Mouse (Mus musculus) kidney, adult 18-20 months (tissue): Measurements from ENCODE around the gene Actr1b.

Experiments used
- DNase-seq: peaks from one replicate; pipeline ENCODE4 v3.0.0; 2021

Actr1b gene

DNA sequence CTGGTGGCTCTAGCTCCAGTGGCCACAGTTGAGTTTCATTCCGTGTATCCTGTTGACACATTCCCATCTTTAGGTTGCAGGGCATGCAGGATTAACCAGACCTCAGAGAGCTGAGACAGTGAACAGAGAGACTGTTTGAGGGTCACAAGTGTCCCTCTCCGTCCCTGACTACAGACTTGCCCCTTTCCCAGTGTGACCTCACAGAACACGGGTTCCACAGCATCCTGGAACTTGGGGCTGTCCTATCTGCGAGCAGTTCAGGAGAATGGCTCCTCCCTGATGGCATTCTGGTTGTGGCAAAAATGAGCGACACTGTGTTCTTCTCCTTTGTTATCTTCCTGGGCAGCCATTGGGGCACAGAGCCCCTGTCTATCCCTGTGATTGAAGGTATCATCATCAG lies at the start of gene Actr1b:
Gene Actr1b (minus strand): TSS at position 112 of the 400 bp plus-strand sequence.
- DNase-seq, result no peak

DNA sequence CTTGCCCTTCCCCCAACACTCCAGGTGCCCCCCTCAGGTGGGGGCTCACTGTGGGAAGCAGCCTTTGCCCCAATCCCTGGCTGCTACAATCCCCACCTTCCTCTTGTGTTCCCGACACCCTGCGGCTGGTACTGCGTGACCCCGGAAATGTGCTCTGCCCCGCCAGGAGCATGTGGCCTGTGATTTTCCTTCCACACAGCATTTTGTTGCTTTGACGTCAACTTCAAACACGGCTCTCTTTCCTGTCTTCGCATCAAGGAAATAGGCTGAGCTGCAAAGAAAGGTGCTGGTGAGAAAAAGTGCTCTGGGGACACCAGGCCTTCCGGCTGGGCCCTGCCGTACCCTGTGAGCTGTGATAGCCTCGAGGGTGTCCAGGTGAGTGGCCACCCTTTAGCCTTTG lies 47.3 kb upstream of the Actr1b start, which contains the start of gene Zap70:
Gene Zap70 (plus strand): TSS at position 231 of the 400 bp plus-strand sequence.
- no peak for DNase-seq

DNA sequence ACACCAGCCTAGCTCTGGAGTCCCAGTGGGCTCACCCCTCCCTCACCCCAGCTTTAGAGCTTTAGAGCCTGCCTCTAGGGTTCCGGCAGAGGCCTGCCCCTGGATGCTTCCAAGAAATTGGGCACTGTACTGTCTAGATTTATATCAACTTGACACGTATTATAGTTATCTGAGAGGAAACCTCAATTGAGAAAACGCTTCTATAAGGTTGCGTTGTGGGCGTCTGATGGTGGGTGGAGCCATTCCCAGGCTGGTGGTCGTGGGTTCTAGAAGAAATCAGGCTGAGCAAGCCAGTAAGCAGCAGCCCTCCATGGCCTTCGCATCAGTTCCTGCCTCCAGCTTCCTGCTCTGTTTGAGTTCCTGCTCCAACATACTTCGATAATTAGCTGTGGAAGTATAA lies 46.8 kb upstream of the Actr1b start:
- no peak for DNase-seq

DNA sequence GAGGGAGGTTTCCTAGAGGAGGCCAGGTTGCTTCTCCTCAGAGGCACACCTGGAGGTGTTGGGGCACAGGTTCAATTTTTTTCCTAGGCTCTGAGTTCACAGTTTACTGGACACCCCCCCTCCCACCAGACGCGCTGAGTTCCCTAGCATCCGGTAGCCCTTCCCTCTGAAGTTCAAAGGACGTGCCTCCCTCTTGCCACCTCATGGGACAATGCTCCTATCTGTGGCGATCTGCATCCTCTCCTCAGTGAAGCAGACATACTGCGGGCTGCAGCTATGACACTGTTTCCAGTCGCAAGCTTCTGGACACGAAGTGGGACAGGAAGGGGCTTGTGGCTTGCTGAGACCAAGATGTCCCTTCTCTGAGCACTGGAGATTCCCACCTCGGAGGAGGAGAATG lies 46.2 kb upstream of the Actr1b start:
- no peak for DNase-seq

DNA sequence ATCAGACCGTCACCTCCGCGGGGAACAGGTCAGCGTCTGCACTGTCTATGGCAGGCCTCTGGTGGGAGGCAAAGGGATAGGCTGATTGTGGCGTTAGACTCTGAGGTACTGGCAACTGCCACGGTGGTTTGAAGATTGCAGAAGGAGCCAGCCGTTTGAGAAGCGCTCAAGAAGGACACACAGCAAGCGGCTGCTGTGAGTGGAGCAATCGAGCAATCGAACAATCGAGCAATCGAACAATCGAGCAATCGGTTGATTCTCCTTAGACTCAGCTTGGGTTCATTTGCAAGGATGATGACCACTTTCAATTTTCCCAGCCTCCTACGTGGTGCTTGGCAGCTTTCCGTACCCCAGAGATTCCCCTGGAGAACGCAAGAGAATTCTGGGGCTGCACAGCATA lies 44.9 kb upstream of the Actr1b start:
- DNase-seq, result no peak

DNA sequence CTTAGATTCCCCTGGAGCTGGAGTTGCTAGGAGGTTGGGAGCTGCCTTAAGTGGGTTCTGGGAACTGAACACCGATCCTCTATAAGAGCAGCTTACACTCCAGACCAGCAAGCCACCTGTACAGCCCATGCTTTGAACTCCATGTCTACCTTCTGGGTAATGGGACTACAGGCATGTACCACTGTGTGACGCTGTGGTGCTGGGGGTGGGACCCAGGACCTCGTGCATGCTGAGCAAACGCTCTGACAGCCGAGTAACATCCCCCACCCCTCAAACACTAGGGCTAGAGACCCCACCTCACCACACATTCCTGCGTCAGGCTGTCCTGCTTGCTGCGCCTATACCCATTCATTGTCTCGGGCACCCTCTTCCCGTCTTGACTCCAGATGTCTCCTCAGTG lies 44.3 kb upstream of the Actr1b start:
- no peak for DNase-seq

DNA sequence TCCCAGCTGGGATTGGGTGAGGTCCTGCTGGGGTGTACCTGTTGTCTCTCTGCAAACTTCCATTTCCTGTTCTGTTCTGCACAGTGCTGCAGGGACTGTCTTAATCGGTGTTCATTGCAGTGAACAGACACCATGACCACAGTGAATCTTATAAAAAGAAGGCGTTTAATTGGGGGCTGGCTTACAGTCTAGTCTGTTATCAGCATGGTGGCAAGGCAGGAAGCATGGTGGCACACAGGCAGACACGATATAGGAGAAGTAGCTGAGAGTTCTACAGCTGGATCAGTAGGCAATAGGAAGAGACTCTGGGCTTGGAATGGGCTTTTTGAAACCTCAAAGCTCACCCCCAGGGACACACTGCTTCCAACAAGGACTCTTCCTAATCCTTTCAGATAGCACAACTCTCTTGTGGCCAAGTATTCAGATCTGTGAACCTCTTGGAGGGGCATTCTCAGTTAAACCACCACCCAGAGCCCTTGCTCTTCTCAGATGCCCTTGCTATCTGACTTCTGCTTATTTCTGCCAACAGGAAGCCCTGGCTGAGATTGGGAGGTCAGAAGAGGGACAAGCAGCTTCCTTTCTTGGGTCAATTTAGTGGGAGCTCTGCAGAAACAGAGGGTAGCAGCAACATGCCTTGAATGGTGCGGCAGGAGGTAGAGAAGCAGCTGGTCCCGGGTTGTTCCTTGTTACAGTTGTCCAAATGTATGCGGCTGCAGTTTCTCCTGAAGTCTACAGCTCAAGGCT lies 39.9 kb upstream of the Actr1b start:
- no peak for DNase-seq

DNA sequence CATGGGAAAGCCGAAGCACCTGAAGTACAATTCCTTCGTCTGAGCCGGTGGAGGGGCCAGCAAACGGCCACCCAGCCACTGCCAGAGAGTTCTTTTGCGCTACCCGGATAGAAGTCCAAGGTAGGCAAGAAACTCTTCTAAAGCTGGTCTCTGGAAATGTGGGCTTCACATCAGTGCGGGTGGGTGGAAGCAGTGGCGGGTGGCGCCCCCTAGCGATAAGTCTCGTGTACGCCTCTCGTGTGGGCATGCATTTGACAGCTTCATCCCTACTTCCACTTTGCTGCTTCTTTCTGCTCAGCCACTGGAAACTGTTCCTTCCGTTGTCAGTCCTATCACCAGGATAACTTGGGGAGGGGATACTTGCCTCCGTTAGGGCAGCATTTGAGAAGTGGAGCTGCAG lies 32.2 kb upstream of the Actr1b start:
- DNase-seq, result no peak

DNA sequence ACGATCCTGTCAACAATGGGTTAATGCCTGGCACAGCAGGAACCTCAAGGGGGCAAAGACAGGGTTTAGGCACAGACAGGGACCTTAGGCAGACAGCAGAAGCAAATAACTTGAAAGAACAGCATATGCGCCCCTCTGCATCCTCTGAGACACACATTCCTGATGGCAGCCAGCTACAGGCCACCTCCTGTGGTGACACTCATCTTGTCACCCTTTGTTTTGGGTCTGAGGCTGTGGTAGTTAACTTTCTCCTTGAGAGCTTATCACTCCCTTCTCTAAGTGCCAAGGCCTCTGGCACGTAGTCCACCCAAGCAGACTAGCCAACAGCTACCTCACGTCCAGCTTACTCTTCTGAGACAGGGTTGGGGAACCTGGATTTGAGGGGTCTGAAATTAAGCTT lies 31.4 kb upstream of the Actr1b start:
- no peak for DNase-seq

DNA sequence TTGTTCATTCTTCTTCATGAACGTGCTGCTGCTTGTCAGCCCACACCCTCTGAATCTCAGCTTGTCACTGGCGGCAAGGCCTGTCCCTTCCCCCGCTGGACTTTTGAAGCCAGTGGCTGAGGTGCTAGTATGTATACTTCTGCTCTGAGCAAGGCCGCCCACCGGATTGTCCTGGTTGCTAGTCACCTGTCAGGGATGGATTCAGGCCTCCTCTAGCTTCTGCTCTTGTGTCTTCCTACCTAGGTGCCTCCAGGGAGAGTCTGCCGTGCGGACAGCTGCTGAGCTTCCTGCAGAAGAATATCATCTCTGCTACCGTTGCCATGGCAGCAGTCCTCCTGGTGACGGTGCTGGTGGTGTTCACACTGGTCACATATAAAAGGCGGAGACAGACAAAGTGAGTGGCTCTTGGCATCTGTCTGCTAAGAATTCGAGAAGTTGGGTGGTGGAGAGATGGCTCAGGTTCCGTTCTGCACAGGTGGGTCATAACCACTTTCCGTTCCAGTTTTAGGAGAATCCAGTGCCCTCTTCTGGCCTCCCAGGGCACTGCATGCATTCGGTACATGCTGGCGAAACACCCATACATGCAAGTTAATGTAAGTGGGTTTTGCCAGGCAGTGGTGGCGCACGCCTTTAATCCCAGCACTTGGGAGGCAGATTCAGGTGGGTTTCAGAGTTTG lies 30.2 kb upstream of the Actr1b start:
- peak; percentile 82 for DNase-seq

DNA sequence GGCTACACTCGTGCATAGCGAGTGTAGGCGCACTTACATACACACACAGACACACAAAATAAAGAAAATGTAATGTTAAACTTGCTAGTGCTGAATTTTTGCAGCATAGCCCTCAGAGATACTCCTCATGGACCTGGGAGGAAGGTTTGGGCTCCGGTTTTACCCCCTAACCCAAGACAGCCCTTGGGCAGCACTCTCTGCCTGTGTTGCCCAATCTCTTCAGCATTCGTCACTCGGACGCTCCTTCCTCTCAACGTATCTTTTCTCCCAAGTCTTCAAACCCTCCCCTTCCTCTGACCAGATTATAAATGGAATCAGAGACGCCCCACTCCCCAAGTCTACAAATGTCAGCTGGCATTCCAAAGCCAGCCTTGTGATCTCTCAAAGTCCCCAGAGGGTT lies 28.8 kb upstream of the Actr1b start:
- no peak for DNase-seq

DNA sequence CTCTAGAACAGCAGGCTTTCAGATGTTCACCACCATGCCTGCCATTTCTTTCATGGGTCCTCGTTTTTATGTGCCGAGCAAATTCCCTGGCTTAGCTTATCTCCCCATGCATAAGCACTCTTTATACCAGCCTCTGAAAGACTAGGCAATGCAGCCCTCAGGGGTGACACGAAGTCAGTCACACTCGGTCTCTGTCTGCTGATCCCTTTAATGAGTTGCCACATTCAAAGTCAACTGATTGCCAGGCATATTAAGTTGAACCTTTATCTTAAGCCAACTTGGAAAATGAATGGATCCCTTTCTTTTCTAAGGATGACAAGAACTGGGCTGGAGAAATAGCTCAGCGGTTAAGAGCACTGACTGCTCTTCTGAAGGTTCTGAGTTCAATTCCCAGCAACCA lies 25.0 kb upstream of the Actr1b start:
- no peak for DNase-seq

DNA sequence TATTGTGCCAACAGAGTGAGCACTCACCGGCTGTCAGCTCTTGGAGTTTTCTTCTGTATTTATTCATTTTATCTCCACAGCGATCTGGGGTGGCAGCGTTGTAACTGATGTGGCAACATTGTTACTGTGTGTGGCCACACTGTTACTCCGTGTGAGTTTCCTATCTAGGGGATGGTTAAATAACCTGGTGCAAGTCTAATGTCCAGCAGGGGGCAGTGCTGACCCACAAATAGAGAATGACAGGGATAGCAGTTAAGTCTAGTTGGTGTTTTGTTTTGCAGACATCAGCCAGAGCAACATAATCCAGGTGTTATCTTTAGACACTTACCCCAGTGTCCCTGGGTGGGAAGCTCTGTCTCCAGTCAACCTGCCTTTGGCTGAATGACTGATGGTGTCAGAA lies 23.1 kb upstream of the Actr1b start:
- DNase-seq, result peak; percentile 86

DNA sequence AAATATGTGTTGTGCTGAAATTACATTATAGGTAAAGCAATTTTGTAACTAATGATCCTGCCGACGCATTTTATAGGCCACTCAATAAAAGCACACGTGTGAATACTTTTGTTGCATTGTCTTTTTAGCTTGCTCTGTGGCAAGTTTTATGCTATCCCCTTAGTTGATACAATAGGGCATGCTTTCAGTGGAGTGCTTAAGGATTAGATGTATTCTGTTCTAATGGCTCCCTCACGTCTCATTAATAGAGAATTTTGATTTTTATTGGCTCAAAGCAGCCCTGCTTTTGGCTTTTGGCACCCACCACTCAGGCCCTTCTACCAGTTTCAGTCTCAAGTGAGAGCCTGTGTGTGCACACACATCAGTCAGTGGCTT lies 9.8 kb upstream of the Actr1b start:
- DNase-seq, result no peak

DNA sequence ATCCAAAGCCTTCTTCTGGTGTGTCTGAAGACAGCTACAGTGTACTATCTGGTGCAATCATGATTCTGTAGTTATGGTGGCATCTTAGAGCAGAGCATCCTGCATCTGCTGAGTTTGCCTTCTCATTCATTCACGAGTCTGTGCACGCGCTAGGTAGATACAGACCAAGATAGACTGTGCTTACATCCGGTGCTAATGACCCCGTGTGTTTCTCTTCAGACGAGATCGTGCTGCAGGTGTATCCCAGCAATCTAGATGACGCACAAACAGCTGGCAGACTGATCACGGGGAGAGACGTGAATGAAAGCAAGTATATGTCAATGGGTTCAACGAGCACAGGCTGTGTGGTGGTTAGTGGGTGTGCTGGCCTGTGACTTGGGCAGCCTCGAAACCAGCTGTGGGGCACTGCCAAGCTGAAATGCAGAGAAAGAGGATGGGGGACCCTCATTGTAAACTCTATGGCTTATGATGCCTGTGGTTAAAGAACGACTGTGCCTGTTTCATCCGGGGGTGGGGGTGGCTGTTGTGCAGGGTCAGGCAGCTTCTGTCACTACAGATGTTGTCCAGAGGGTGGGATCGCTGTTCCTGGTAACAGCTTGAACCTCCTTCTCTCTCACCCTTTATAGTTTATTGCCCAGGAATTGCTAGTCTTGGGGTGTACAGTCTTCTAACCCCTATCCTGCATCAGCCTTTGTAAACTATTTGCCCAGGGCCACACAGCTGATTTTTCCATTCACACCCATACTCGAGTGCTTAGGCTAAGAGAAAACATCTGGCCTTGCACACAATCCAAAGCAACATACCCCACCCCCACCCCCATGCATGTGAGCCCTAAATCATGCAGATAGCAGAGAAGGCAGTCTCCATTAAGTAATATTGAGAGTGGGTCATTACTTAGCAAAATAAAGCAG lies 9.2 kb upstream of the Actr1b start:
- no peak for DNase-seq

DNA sequence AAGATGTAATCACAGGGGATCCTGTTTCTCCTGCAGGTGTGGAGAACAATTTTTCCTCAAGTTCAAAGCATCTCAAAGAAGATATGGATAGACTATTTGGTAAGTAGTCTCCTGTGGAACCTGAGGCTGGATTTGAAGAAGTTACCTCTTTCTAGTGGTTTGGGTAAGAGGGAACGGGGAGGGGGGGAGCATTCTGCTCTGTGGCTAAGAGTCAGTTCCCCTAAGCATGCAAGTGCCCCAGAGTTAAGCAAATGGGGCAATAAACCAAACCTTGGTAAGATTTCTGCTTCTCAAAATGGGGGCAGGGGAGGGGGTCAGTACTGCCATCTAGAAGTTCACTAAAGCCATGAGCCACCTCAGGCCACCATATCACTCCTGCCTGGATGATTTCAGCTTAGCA lies 4.6 kb upstream of the Actr1b start:
- no peak for DNase-seq

DNA sequence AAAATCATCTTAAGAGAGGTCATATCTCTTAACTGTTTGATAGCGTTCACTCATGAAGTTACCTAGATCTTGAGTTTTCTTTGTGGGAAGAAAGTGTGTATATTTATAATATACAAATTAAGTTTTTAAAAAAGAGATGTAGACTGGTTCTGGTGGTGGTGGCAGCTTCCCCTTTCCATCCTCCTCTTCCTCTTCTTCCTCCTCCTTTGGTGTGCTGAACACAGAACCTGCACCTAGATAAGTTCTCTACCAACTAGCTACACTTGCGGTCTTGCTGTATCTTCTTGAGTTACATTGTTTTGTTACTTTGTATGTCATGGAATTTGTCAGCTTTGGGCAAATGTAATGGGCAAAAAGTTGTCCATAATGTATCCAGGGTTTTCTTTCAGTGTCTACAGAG lies 3.1 kb downstream of the Actr1b start:
- DNase-seq, result no peak

DNA sequence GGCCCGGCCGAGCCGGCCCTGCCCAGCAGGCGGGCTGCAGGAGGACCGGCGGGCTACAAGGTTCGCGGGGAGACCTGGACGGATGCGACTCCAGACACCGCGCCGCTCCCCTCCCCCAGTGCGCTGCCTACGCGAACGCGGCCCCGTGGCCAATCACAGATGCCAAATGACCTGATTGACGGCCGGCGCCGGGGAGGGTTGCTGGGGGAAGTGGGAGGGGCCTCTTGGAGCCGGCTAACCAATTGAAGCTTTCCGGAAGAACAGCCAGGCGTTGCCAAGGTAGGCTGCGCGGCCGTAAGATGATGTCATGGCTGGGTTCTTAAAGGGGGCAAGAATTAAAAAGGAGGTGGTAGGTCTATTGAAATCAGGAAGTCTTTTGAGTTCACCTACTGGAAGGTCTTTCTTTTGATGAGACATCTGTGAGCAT lies 4.4 kb downstream of the Actr1b start, which contains the start of gene 4933424G06Rik:
Gene 4933424G06Rik (plus strand): TSS at position 296 of the 427 bp plus-strand sequence.
- peak; percentile 97 for DNase-seq

DNA sequence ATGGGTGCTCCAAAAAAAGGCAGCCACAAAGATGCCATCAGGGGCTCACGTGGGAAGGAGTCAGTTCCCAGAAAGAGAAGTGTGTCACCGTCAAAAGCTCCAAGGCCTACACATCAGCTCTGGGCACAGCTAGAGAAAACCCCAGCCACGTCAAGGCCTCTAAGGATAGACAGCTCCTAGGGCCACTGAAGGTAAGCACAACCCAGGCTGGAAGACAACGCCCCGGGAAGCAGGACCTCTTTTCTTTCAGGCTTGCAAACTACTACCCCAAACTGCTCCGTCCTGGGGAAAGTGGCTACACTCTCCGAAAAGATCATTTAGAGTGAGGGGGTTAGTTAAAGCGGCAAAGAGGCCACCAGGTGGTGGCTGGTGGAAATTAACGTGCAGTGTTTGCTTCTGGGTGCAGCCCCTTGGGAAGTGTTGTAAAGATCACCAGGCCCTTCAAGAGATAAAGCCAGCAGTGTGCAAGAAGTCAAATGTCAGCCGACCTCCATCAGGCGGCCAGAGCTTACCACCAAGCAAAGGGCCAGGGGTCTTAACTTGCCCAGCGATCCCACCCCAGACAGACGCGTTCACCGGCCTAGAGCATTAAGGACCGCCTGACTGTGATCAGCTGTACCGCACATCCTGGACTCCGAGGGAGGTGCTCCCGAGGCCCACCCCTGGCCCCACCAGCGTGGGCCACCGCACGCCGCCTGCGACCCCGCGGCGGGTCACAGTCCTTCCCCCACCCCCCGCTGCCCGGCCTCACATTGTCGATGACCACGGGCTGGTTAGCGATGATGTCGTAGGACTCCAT lies 5.0 kb downstream of the Actr1b start:
- peak; percentile 51 for DNase-seq

DNA sequence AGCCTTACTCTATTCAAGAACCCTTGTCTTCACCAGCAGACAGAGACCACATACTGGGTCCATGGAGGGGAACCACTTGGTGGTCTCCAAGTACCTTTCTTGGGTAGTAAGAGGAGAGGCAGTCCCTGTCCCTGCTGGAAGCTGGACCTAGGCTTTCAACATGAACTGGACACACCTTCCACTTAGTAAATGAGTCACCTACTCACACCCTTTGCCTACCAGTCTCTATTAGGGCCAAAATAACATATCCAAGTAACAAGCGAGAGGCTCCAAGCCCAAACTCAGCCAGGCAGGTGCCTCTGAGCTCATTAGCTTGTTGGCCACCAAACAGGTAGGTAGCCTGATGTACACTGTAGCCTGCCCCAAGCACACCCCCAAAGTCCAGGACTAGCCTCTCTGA lies 5.6 kb downstream of the Actr1b start:
- DNase-seq, result no peak

DNA sequence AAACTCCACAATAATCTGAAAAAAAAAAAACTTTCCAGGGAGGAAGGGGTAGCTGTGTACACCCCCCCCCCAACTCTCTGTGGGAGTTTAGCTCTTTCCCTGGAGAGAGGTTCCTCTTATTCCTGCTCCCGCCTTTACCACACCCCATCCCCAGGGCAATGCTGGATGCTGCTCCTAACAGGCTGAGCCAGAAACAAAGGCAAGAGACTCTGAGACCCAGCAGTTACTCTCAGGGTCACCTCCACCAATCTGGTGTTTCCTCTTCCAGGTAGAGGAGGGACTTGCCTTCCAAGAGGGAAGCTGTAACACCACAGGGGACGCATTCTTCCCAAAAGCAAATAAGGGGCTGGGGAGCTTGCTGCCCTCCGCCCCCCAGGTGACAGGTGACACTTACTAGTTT lies 6.4 kb downstream of the Actr1b start:
- no peak for DNase-seq

DNA sequence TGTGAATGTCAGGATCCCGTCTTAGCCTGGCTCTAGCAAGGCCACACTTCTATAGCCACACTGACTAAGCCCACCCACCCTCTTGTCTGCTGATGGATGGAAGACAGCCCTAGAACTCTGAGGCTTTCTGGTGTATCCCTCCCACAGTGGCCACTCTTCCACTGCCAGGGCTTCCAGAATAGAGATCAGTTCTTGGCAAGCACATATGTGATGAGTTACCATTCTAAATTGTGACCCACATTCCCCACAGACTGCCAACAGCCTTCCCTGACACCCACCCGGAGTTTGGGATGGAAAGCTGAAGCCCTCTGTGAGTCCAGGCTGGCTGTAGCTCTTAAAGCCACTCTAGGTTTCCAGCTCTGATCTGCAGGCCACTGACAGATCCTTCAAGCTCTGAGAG lies 7.1 kb downstream of the Actr1b start:
- no peak for DNase-seq

DNA sequence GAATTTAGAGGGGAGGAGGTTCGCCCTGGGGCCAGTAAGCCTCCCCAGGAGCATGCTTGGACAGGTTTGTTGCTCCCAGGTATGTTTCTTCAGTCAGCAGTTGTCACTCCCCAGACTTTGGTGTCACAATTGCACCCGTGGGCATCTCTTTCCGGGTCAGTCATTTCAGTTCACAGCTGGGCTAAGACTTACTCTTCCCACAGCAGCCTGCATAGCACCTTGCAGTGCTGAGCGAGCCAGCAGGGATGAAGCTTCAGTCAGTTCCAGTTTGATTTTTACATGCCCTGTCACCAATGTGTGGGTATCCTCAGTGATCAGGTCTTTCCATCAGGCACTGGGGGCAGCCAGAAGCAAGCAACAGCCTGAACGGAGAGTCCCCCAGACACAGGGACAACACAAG lies 17.2 kb downstream of the Actr1b start:
- no peak for DNase-seq
